Mouse (Mus musculus) MEL (cell line): Measurements from ENCODE around the gene Slc29a3. TPM values are rescaled to one million over a fixed set of nuclear protein-coding genes. Genes with fewer than 3 reads are reported as not detected.

Experiments
- DNase-seq: peaks from one replicate; pipeline ENCODE4 v3.0.0; 2011; ENCODE audit warnings: low read depth, low spot score
- H3K27ac ChIP-seq: 2 replicates; pipeline ENCODE4 v1.5.1; 2012; ENCODE audit warnings: low read depth, mild to moderate bottlenecking, control low read depth, low read length, moderate library complexity; ENCODE audit not compliant: control insufficient read depth
- H3K27me3 ChIP-seq, 2 experiments: fragments of 150-350 bp in 1 of 2; sonication (generic) in 1 of 2; 2 replicates each; pipeline ENCODE4 v1.6.1; 2012; ENCODE audit warnings: low read length in 2 of 2, mild to moderate bottlenecking in 2 of 2, improper control_type of control experiment in 1 of 2, moderate library complexity in 1 of 2; ENCODE audit not compliant: insufficient read depth in 2 of 2, control insufficient read depth in 1 of 2
- H3K36me3 ChIP-seq, 2 experiments: 2 replicates each; pipeline ENCODE4 v1.6.1; 2012 to 2014; ENCODE audit warnings: low read length in 2 of 2, improper control_type of control experiment in 1 of 2, inconsistent platforms in 1 of 2, mild to moderate bottlenecking in 1 of 2; ENCODE audit not compliant: insufficient read depth in 2 of 2, control insufficient read depth in 1 of 2
- H3K4me1 ChIP-seq, 2 experiments: fragments of 150-350 bp in 1 of 2; sonication (generic) in 1 of 2; 2 replicates each; pipeline ENCODE4 v1.6.1; 2012; ENCODE audit warnings: low read length in 2 of 2, improper control_type of control experiment in 1 of 2, mild to moderate bottlenecking in 1 of 2; ENCODE audit not compliant: insufficient read depth in 2 of 2, control insufficient read depth in 1 of 2
- H3K4me3 ChIP-seq, 2 experiments: fragments of 150-350 bp in 1 of 2; sonication (generic) in 1 of 2; 2 replicates each; pipeline ENCODE4 v1.5.1; 2012; ENCODE audit warnings: low read depth in 2 of 2, low read length in 2 of 2, mild to moderate bottlenecking in 2 of 2, moderate library complexity in 2 of 2, control low read depth in 1 of 2, improper control_type of control experiment in 1 of 2; ENCODE audit not compliant: control insufficient read depth in 1 of 2, insufficient read depth in 1 of 2
- H3K79me2 ChIP-seq: 2 replicates; pipeline ENCODE4 v1.6.1; 2012; ENCODE audit warnings: mild to moderate bottlenecking, low read length, moderate library complexity; ENCODE audit not compliant: control insufficient read depth, poor library complexity, insufficient read depth
- H3K9ac ChIP-seq: 2 replicates; pipeline ENCODE4 v1.6.1; 2012; ENCODE audit warnings: low read depth, mild to moderate bottlenecking, control low read depth, low read length, moderate library complexity; ENCODE audit not compliant: control insufficient read depth, poor library complexity, severe bottlenecking
- H3K9me3 ChIP-seq: fragments of 150-350 bp; sonication (generic); replicated peaks from 2 replicates; pipeline ENCODE4 v1.6.1; 2012; ENCODE audit warnings: mild to moderate bottlenecking, low read length, improper control_type of control experiment, moderate library complexity; ENCODE audit not compliant: insufficient read depth
- CHD1 ChIP-seq: IDR thresholded peaks from 2 replicates; pipeline ENCODE4 v1.6.1; 2012; ENCODE audit warnings: low read depth, mild to moderate bottlenecking, inconsistent platforms, low read length, improper control_type of control experiment
- CHD2 ChIP-seq: IDR thresholded peaks from 2 replicates; pipeline ENCODE4 v1.6.1; 2011; ENCODE audit warnings: low read length, improper control_type of control experiment
- CTCF ChIP-seq, 3 experiments: IDR thresholded peaks in 2 of 3; conservative IDR thresholded peaks in 1 of 3; 2 replicates each; pipeline ENCODE4 v1.5.1; 2011 to 2012; ENCODE audit warnings: low read length in 3 of 3, low read depth in 2 of 3, mild to moderate bottlenecking in 2 of 3, improper control_type of control experiment in 1 of 3, inconsistent platforms in 1 of 3, mixed read lengths in 1 of 3, moderate library complexity in 1 of 3; ENCODE audit not compliant: control insufficient read depth in 1 of 3, insufficient read depth in 1 of 3, poor library complexity in 1 of 3, severe bottlenecking in 1 of 3
- E2F4 ChIP-seq: IDR thresholded peaks from 2 replicates; pipeline ENCODE4 v1.6.1; 2011; ENCODE audit warnings: low read depth, low read length, improper control_type of control experiment, borderline replicate concordance
- ELF1 ChIP-seq: IDR thresholded peaks from 2 replicates; pipeline ENCODE4 v1.6.1; 2014; ENCODE audit warnings: low read depth, mild to moderate bottlenecking, inconsistent platforms, low read length, improper control_type of control experiment, moderate library complexity
- EP300 ChIP-seq, 2 experiments: IDR thresholded peaks; 2 replicates each; pipeline ENCODE4 v1.6.1; 2011; ENCODE audit warnings: improper control_type of control experiment in 2 of 2, low read length in 2 of 2, low read depth in 1 of 2, mild to moderate bottlenecking in 1 of 2
- GABPA ChIP-seq: IDR thresholded peaks from 2 replicates; pipeline ENCODE4 v1.6.1; 2012; ENCODE audit warnings: low read depth, mild to moderate bottlenecking, inconsistent platforms, low read length, improper control_type of control experiment, moderate library complexity
- HCFC1 ChIP-seq: IDR thresholded peaks from 2 replicates; pipeline ENCODE4 v1.6.1; 2012; ENCODE audit warnings: low read depth, mild to moderate bottlenecking, inconsistent platforms, low read length, improper control_type of control experiment, moderate library complexity
- JUND ChIP-seq: IDR thresholded peaks from 2 replicates; pipeline ENCODE4 v1.6.1; 2011; ENCODE audit warnings: low read depth, mild to moderate bottlenecking, improper control_type of control experiment, low read length
- KAT2A ChIP-seq: conservative IDR thresholded peaks from 2 replicates; pipeline ENCODE4 v1.6.1; 2012; ENCODE audit warnings: low read depth, low read length, improper control_type of control experiment, inconsistent platforms
- MAFK ChIP-seq: IDR thresholded peaks from 2 replicates; pipeline ENCODE4 v1.6.1; 2011; ENCODE audit warnings: low read depth, mild to moderate bottlenecking, low read length, improper control_type of control experiment, borderline replicate concordance
- MAX ChIP-seq: IDR thresholded peaks from 2 replicates; pipeline ENCODE4 v1.6.1; 2011; ENCODE audit warnings: low read length, improper control_type of control experiment
- MAZ ChIP-seq: IDR thresholded peaks from 2 replicates; pipeline ENCODE4 v1.6.1; 2012; ENCODE audit warnings: low read depth, mild to moderate bottlenecking, inconsistent platforms, low read length, improper control_type of control experiment
- MXI1 ChIP-seq: IDR thresholded peaks from 2 replicates; pipeline ENCODE4 v1.6.1; 2011; ENCODE audit warnings: mild to moderate bottlenecking, low read depth, low read length, improper control_type of control experiment
- MYB ChIP-seq: IDR thresholded peaks from 2 replicates; pipeline ENCODE4 v1.6.1; 2011; ENCODE audit warnings: mild to moderate bottlenecking, low read depth, low read length, improper control_type of control experiment
- POLR2A ChIP-seq, 2 experiments: IDR thresholded peaks; 2 replicates each; pipeline ENCODE4 v1.6.1; 2011 to 2012; ENCODE audit warnings: low read length in 2 of 2, mild to moderate bottlenecking in 2 of 2, control low read depth in 1 of 2, improper control_type of control experiment in 1 of 2, low read depth in 1 of 2, moderate library complexity in 1 of 2; ENCODE audit not compliant: control insufficient read depth in 1 of 2, insufficient read depth in 1 of 2, poor library complexity in 1 of 2
- RAD21 ChIP-seq: IDR thresholded peaks from 2 replicates; pipeline ENCODE4 v1.6.1; 2011; ENCODE audit warnings: mild to moderate bottlenecking, low read depth, low read length, improper control_type of control experiment
- RCOR1 ChIP-seq: IDR thresholded peaks from 2 replicates; pipeline ENCODE4 v1.6.1; 2012; ENCODE audit warnings: low read depth, mild to moderate bottlenecking, inconsistent platforms, low read length, improper control_type of control experiment
- SMC3 ChIP-seq: IDR thresholded peaks from 2 replicates; pipeline ENCODE4 v1.6.1; 2011; ENCODE audit warnings: low read depth, low read length, improper control_type of control experiment
- TAL1 ChIP-seq: IDR thresholded peaks from 2 replicates; pipeline ENCODE4 v1.6.1; 2012; ENCODE audit warnings: mild to moderate bottlenecking, inconsistent platforms, low read length, moderate library complexity, mixed read lengths
- UBTF ChIP-seq: IDR thresholded peaks from 2 replicates; pipeline ENCODE4 v1.6.1; 2012; ENCODE audit warnings: low read depth, mild to moderate bottlenecking, inconsistent platforms, low read length, improper control_type of control experiment, moderate library complexity, borderline replicate concordance; ENCODE audit not compliant: insufficient read depth
- USF2 ChIP-seq, 2 experiments: IDR thresholded peaks; 2 replicates each; pipeline ENCODE4 v1.6.1; 2011 to 2012; ENCODE audit warnings: improper control_type of control experiment in 2 of 2, low read length in 2 of 2, borderline replicate concordance in 1 of 2, inconsistent platforms in 1 of 2, low read depth in 1 of 2, mild to moderate bottlenecking in 1 of 2; ENCODE audit not compliant: insufficient read depth in 1 of 2
- ZNF384 ChIP-seq: IDR thresholded peaks from 2 replicates; pipeline ENCODE4 v1.6.1; 2012; ENCODE audit warnings: low read depth, mild to moderate bottlenecking, inconsistent platforms, low read length, improper control_type of control experiment
- polyA plus RNA-seq, 2 experiments: library from polyadenylated mRNA; stranded (reverse) in 1 of 2; unstranded in 1 of 2; fragments of >175 nt in 1 of 2; fragments of >200 nt in 1 of 2; gene quantifications; 2 replicates each; pipeline versions ENCODE4 v1.2.1 to v1.2.4; 2012; ENCODE audit warnings: low replicate concordance in 2 of 2, low read depth in 1 of 2; ENCODE audit not compliant: insufficient read length in 2 of 2, insufficient read depth in 1 of 2, missing spikeins in 1 of 2
- total RNA-seq: library from RNA; depleted of rRNA; stranded (reverse); fragments of 300-350 nt; gene quantifications from 2 replicates; pipeline ENCODE4 v1.2.3, GENCODE M21; 2012

Slc29a3 gene
- total and polyA plus RNA-seq, 3 experiments = 2.4 to 46.0 (median 7.7) TPM

DNA sequence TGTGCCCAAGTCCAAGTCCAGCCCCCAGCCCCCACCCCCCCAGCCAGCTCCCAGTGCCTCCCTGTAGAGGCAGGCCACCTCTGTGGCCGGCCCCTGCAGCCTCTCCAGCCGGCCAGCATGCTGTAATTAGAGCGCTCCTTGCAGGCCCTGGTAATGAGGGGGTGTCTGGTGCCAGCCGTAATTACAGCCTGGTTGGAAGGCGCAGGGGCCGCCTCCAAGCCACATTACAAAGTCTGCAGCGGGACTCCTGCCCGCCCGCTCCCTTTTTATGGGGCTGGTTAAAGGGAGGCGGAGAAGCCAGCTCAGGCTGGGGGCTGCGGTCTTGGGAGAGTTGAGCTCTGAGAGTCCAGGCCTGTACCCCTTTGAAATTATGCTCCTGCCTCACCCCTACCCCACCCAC, 41.8 kb upstream of the Slc29a3 start:
- Histone ChIP-seq H3K4me1 (no peaks in the 10 kb centered on the region), H3K9ac (no peak overlapping the region), H3K36me3 (no peaks in the 10 kb centered on the region), H3K27ac (no peak overlapping the region), H3K9me3 (no peaks in the 10 kb centered on the region), H3K79me2 (no peaks in the 10 kb centered on the region), H3K27me3 (no peaks in the 10 kb centered on the region), H3K4me3 (no peak overlapping the region)
- DNase-seq = no peak
- TF ChIP-seq SMC3 = no peak
- TF ChIP-seq RCOR1 = no peak
- no peak for TF ChIP-seq E2F4
- no peak for TF ChIP-seq UBTF
- TF ChIP-seq EP300 (IDR thresholded peaks at IDR 0.05; ENCODE audit: low read depth in 1 of 2, low read length in 2 of 2) = no peak
- TF ChIP-seq CTCF (IDR thresholded peaks at IDR 0.05 in 2 of 3, conservative IDR thresholded peaks at IDR 0.05 in 1 of 3; ENCODE audit: control insufficient read depth in 1 of 3, insufficient read depth in 1 of 3, low read depth in 2 of 3, low read length in 3 of 3, poor library complexity in 1 of 3, severe bottlenecking in 1 of 3) = no peak
- no peak for TF ChIP-seq GABPA
- TF ChIP-seq KAT2A = no peak
- TF ChIP-seq, all 39 proteins: peak for 0

GRCm38 (mm10) chr10:60792841-60793240, 40.2 kb upstream of the Slc29a3 start:
- no peaks in the 10 kb centered on the region for H3K27me3 ChIP-seq

DNA sequence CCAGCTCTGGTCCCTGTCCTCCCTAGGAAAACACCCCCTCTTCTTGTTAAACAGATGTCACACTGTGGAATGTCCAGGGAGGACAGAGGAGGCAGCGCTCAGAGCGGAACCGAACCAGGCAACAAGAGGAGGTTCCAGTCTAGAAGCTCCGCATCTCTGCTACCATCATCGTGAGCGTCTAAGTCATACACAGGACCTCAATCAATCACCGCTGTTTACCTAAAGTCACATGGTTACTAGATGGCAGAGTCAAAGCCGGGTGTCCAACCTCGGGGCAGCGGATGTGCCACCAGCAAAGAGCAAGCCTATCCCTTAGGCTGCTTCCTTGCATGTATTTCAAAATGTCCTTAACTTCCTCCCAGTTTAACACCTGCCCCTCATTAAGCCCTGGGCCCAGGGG, 39.8 kb upstream of the Slc29a3 start:
- Histone ChIP-seq H3K36me3 (no peaks in the 10 kb centered on the region), H3K4me1 (no peaks in the 10 kb centered on the region), H3K9me3 (no peaks in the 10 kb centered on the region), H3K4me3 (no peak overlapping the region), H3K79me2 (no peaks in the 10 kb centered on the region), H3K9ac (no peak overlapping the region), H3K27me3 (no peaks in the 10 kb centered on the region), H3K27ac (no peak overlapping the region)
- TF ChIP-seq GABPA = no peak
- no peak for DNase-seq

More at GRCm38 (mm10) chr10:60792841-60793240, 40.2 kb upstream of the Slc29a3 start:
- Histone ChIP-seq H3K4me3 (no peak overlapping the region), H3K9ac (no peak overlapping the region), H3K36me3 (no peaks in the 10 kb centered on the region), H3K79me2 (no peaks in the 10 kb centered on the region), H3K9me3 (no peaks in the 10 kb centered on the region), H3K27ac (no peak overlapping the region), H3K4me1 (no peaks in the 10 kb centered on the region)
- TF ChIP-seq MYB (no peak), MXI1 (no peak), TAL1 (no peak), MAZ (no peak), USF2 (IDR thresholded peaks at IDR 0.05; ENCODE audit: borderline replicate concordance in 1 of 2, insufficient read depth in 1 of 2, low read depth in 1 of 2, low read length in 2 of 2) (no peak), KAT2A (no peak), POLR2A (IDR thresholded peaks at IDR 0.05; ENCODE audit: control insufficient read depth in 1 of 2, insufficient read depth in 1 of 2, low read depth in 1 of 2, low read length in 2 of 2, poor library complexity in 1 of 2) (no peak), MAFK (no peak), GABPA (no peak), ELF1 (no peak), CHD2 (no peak), RAD21 (no peak), JUND (no peak), EP300 (IDR thresholded peaks at IDR 0.05; ENCODE audit: low read depth in 1 of 2, low read length in 2 of 2) (no peak), MAX (no peak), UBTF (no peak), ZNF384 (no peak), HCFC1 (no peak), CHD1 (no peak)
- DNase-seq = no peak
